Mouse (Mus musculus) liver, embryonic 15.5 days (tissue): ENCODE data around the gene Atg7. TPM values are rescaled to one million over a fixed set of nuclear protein-coding genes. Genes with fewer than 3 reads are reported as not detected.

Experiments used
- ATAC-seq: fragments of 200-750 bp; cut with Nextera tagmentation; 2 replicates; pipeline ENCODE4 v1.8.0; 2017; ENCODE audit warnings: moderate number of reproducible peaks, mild to moderate bottlenecking, moderate library complexity; ENCODE audit not compliant: insufficient read depth
- H3K27ac ChIP-seq: fragments of 300-500 bp; sonication (generic); replicated peaks from 2 replicates; pipeline ENCODE4 v1.5.1; 2015; ENCODE audit warnings: mild to moderate bottlenecking, inconsistent platforms
- H3K27me3 ChIP-seq: fragments of 300-500 bp; sonication (generic); 2 replicates; pipeline ENCODE4 v1.6.1; 2015; ENCODE audit warnings: mild to moderate bottlenecking, inconsistent platforms
- H3K36me3 ChIP-seq: fragments of 300-500 bp; sonication (generic); replicated peaks from 2 replicates; pipeline ENCODE4 v1.6.1; 2015; ENCODE audit warnings: moderate library complexity, mild to moderate bottlenecking, inconsistent platforms
- H3K4me1 ChIP-seq: fragments of 300-500 bp; sonication (generic); replicated peaks from 2 replicates; pipeline ENCODE4 v1.6.1; 2015; ENCODE audit warnings: inconsistent platforms
- H3K4me2 ChIP-seq: fragments of 300-500 bp; sonication (generic); 2 replicates; pipeline ENCODE4 v1.6.1; 2015; ENCODE audit warnings: moderate library complexity, mild to moderate bottlenecking, inconsistent platforms
- H3K4me3 ChIP-seq: fragments of 300-500 bp; sonication (generic); replicated peaks from 2 replicates; pipeline ENCODE4 v1.5.1; 2015; ENCODE audit warnings: mild to moderate bottlenecking, inconsistent platforms
- H3K9ac ChIP-seq: fragments of 300-500 bp; sonication (generic); 2 replicates; pipeline ENCODE4 v1.6.1; 2015; ENCODE audit warnings: moderate library complexity, mild to moderate bottlenecking, inconsistent platforms
- H3K9me3 ChIP-seq: fragments of 300-500 bp; sonication (generic); replicated peaks from 2 replicates; pipeline ENCODE4 v1.6.1; 2016; ENCODE audit warnings: inconsistent platforms
- WGBS: fragments of 180-500 bp; shearing (Covaris S2); methylation state at CpG from one replicate; pipeline ENCODE4 v1.1.7; 2015; ENCODE audit warnings: mixed read lengths; ENCODE audit not compliant: insufficient replicate concordance; 5-methylcytosine and 5-hydroxymethylcytosine counted together
- polyA plus RNA-seq: library from polyadenylated mRNA; unstranded; fragments of >200 nt; fragmentation: Nextera tagmentation; extraction: Ambion mirVana; gene quantifications from 2 replicates; pipeline ENCODE4 v1.2.1, GENCODE M21; 2015

The Atg7 gene
- polyA plus RNA-seq, 1 experiment from 2014 or later = 12.5 TPM

GRCm38 (mm10) chr6:114905253-114906028 is 262.5 kb downstream of the Atg7 start:
- Histone ChIP-seq H3K27me3 (no peaks in the 10 kb centered on the region), H3K27ac (no peak overlapping the region), H3K9me3 (no peaks in the 10 kb centered on the region), H3K4me1 (peaks cover 75% of the 10 kb centered on the region), H3K36me3 (no peaks in the 10 kb centered on the region), H3K9ac (no peak overlapping the region), H3K4me2 (no peak overlapping the region), H3K4me3 (no peak overlapping the region)
- ATAC-seq = no peak
- 47% methylated on average over 8 of the region's 8 CpGs for WGBS

- 55% methylated on average over 5 of the region's 5 CpGs for WGBS
Measured at GRCm38 (mm10) chr6:114906209-114906608, 263.3 kb downstream of the Atg7 start.

GRCm38 (mm10) chr6:114907459-114907858 is 264.6 kb downstream of the Atg7 start:
- peaks cover 59% of the 10 kb centered on the region for H3K4me1 ChIP-seq
- no peak overlapping the region for H3K27ac ChIP-seq
- 89% methylated on average over 6 of the region's 6 CpGs for WGBS
- H3K36me3 ChIP-seq = no peaks in the 10 kb centered on the region
- no peak overlapping the region for H3K4me3 ChIP-seq
- no peaks in the 10 kb centered on the region for H3K27me3 ChIP-seq
- H3K9me3 ChIP-seq = no peaks in the 10 kb centered on the region
- no peak for ATAC-seq
- no peak overlapping the region for H3K4me2 ChIP-seq
- H3K9ac ChIP-seq = no peak overlapping the region

More at GRCm38 (mm10) chr6:114906209-114906608, 263.3 kb downstream of the Atg7 start:
- Histone ChIP-seq H3K27ac (no peak overlapping the region), H3K4me3 (no peak overlapping the region), H3K4me2 (no peak overlapping the region), H3K27me3 (no peaks in the 10 kb centered on the region), H3K9ac (no peak overlapping the region), H3K9me3 (no peaks in the 10 kb centered on the region), H3K36me3 (no peaks in the 10 kb centered on the region), H3K4me1 (peaks cover 68% of the 10 kb centered on the region)
- no peak for ATAC-seq

- Histone ChIP-seq H3K27me3 (no peaks in the 10 kb centered on the region), H3K4me3 (no peak overlapping the region), H3K27ac (no peak overlapping the region), H3K9ac (no peak overlapping the region), H3K4me2 (no peak overlapping the region), H3K9me3 (no peaks in the 10 kb centered on the region), H3K36me3 (no peaks in the 10 kb centered on the region), H3K4me1 (peaks cover 44% of the 10 kb centered on the region)
- no peak for ATAC-seq
- WGBS = 70% methylated on average over 7 of the region's 7 CpGs
Measured at GRCm38 (mm10) chr6:114909801-114910200, 266.9 kb downstream of the Atg7 start.

Other genes with a start within 250 kb of the Atg7 start
- gene Hrh1, start 245.2 kb upstream of the Atg7 start, polyA plus RNA-seq = 0.05 and 0.09 TPM in 2 replicates